Mouse (Mus musculus) stomach, postnatal 0 days (tissue): ENCODE results near the gene Tpm3.
A peak's percentile ranks its signal among the peaks of the same experiment; 100 is the strongest.

Source experiments
- CTCF ChIP-seq: IDR thresholded peaks from 2 replicates; pipeline ENCODE4 v1.5.1; 2016; ENCODE audit warnings: antibody characterized with exemption, low read depth, mild to moderate bottlenecking, moderate library complexity
- EP300 ChIP-seq: optimal IDR thresholded peaks from 2 replicates; pipeline ENCODE3; 2016; ENCODE audit warnings: antibody characterized with exemption

- TF ChIP-seq CTCF, result peak; percentile 47
- no peak for TF ChIP-seq EP300
Measured at GRCm38 (mm10) chr3:90081365-90082240, 9.2 kb downstream of the Tpm3 start.
